Comparison of ENCODE assay signal across 8 mouse cellular contexts in the genomic region with DNA sequence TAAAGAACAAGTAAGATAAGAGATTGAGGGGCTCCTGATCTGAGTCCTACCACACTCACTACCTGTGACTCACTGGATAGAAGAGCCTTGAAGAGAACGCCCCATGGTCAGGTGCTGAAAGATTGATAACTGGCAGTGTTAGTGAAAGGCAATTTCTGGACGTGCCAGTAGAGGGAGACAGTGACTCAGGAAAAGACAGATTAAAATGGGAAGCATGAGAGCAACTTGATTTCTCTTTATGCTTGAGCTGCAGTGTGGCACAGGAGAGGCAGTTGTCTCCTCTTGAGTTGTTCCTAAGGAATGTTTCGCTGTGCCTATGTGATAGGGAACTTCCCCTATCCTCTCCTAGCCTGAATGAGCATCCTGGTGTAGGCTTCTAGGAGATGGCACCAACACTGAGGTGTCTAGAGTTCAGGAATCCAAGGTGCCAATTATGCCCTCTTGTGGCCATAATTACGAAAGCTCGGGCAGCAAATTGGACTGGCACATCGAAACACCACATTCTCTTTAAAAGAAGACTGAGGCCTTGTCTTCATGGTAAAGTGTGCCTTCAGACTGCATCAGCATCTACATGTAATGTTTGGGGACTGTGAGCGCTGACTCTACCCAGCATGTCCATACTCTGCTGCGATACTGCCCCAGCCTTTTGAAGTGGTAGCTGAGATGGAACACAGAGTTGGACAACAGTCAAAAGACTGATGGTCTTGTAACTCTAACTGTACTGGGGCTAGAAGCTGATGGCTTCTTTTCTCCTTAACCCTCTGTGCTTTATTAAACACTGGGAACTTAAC. TPM values are rescaled to one million over a fixed set of nuclear protein-coding genes. Genes with fewer than 3 reads are reported as not detected.
DNase-seq lines count a peak whose midpoint lies in the region; ATAC-seq and TF ChIP-seq lines count a peak whose summit lies in the region.

No protein-coding gene starts in this region.

- no peaks in the 10 kb centered on the region for H3K4me1 ChIP-seq in embryonic facial prominence, embryonic 13.5 days
- no peaks in the 10 kb centered on the region for H3K4me1 ChIP-seq in kidney, adult 2 months (ENCODE audit: control insufficient read depth, insufficient read depth, low read length)
- no peaks in the 10 kb centered on the region for H3K4me1 ChIP-seq in limb, embryonic 10.5 days
- no peaks in the 10 kb centered on the region for H3K4me1 ChIP-seq in midbrain, embryonic 13.5 days (replicated peaks)
- H3K4me1 ChIP-seq in small intestine, adult 2 months (ENCODE audit: control insufficient read depth, insufficient read depth, insufficient read length, low read length) = no peaks in the 10 kb centered on the region

- WGBS in embryonic facial prominence, embryonic 13.5 days = 43% methylated on average over 8 of the region's 8 CpGs
- 32% methylated on average over 8 of the region's 8 CpGs for WGBS in kidney, adult 2 months
- 49% methylated on average over 8 of the region's 8 CpGs for WGBS in limb, embryonic 10.5 days
- WGBS in midbrain, embryonic 13.5 days = 49% methylated on average over 8 of the region's 8 CpGs
- WGBS in small intestine, adult 2 months = 36% methylated on average over 8 of the region's 8 CpGs

- DNase-seq in 416B (ENCODE audit: low read depth) = peak; percentile 82
- DNase-seq in adrenal gland, postnatal 36 days = peak; percentile 73 to 79
- peak; percentile 92 for DNase-seq in heart, adult 8-10 months (ENCODE audit: low spot score)
- peak; percentile 87 for DNase-seq in kidney, adult 2 months
- DNase-seq in limb, embryonic 10.5 days (ENCODE audit: low spot score) = peak; percentile 60

- no peak overlapping the region for H3K4me2 ChIP-seq in embryonic facial prominence, embryonic 13.5 days
- H3K4me2 ChIP-seq in midbrain, embryonic 13.5 days (replicated peaks) = no peak overlapping the region

- H3K9me3 ChIP-seq in embryonic facial prominence, embryonic 13.5 days = no peaks in the 10 kb centered on the region
- no peaks in the 10 kb centered on the region for H3K9me3 ChIP-seq in limb, embryonic 10.5 days (replicated peaks)
- no peaks in the 10 kb centered on the region for H3K9me3 ChIP-seq in midbrain, embryonic 13.5 days

- H3K36me3 ChIP-seq in embryonic facial prominence, embryonic 13.5 days = no peaks in the 10 kb centered on the region
- no peaks in the 10 kb centered on the region for H3K36me3 ChIP-seq in kidney, adult 2 months (ENCODE audit: control insufficient read depth, insufficient read depth, low read length)
- no peaks in the 10 kb centered on the region for H3K36me3 ChIP-seq in limb, embryonic 10.5 days
- no peaks in the 10 kb centered on the region for H3K36me3 ChIP-seq in midbrain, embryonic 13.5 days
- no peaks in the 10 kb centered on the region for H3K36me3 ChIP-seq in small intestine, adult 2 months (ENCODE audit: control insufficient read depth, insufficient read depth, low read length)

- TF ChIP-seq CTCF in kidney, adult 2 months (conservative IDR thresholded peaks at IDR 0.05; ENCODE audit: insufficient read depth, insufficient read length, low read depth, low read length) = peak; percentile 55
- TF ChIP-seq CTCF in small intestine, adult 2 months (IDR thresholded peaks at IDR 0.05; ENCODE audit: extremely low read depth, insufficient read length, insufficient replicate concordance, low read depth, low read length) = peak; percentile 67; the same call in 1 of the 2 replicates

- no peak overlapping the region for H3K9ac ChIP-seq in embryonic facial prominence, embryonic 13.5 days
- H3K9ac ChIP-seq in midbrain, embryonic 13.5 days (replicated peaks) = no peak overlapping the region

- H3K27ac ChIP-seq in embryonic facial prominence, embryonic 13.5 days = no peak overlapping the region
- H3K27ac ChIP-seq in kidney, adult 2 months (ENCODE audit: insufficient read depth, low read depth, low read length) = no peak overlapping the region
- H3K27ac ChIP-seq in limb, embryonic 10.5 days = no peak overlapping the region
- no peak overlapping the region for H3K27ac ChIP-seq in midbrain, embryonic 13.5 days
- no peak overlapping the region for H3K27ac ChIP-seq in small intestine, adult 2 months (ENCODE audit: insufficient read depth, low read depth, low read length)

- H3K27me3 ChIP-seq in embryonic facial prominence, embryonic 13.5 days = no peaks in the 10 kb centered on the region
- no peaks in the 10 kb centered on the region for H3K27me3 ChIP-seq in kidney, adult 2 months (replicated peaks; ENCODE audit: control insufficient read depth, insufficient read depth, low read length)
- no peaks in the 10 kb centered on the region for H3K27me3 ChIP-seq in limb, embryonic 10.5 days (ENCODE audit: low read depth, poor library complexity, severe bottlenecking)
- no peaks in the 10 kb centered on the region for H3K27me3 ChIP-seq in midbrain, embryonic 13.5 days
- no peaks in the 10 kb centered on the region for H3K27me3 ChIP-seq in small intestine, adult 2 months (ENCODE audit: control insufficient read depth, insufficient read depth, low read length)

- ATAC-seq in embryonic facial prominence, embryonic 13.5 days (ENCODE audit: insufficient number of reproducible peaks, insufficient read depth, low FRiP score, low TSS enrichment, low read depth) = peak; percentile 32; the same call in 1 of the 2 replicates
- peak; percentile 88 for ATAC-seq in midbrain, embryonic 13.5 days

- TF ChIP-seq POLR2A in kidney, adult 2 months (IDR thresholded peaks at IDR 0.05; ENCODE audit: low read depth, low read length) = no peak
- TF ChIP-seq POLR2A in small intestine, adult 2 months (IDR thresholded peaks at IDR 0.05; ENCODE audit: low read depth, low read length) = no peak

- no peak overlapping the region for H3K4me3 ChIP-seq in embryonic facial prominence, embryonic 13.5 days
- H3K4me3 ChIP-seq in kidney, adult 2 months (ENCODE audit: insufficient read depth, low read depth, low read length) = no peak overlapping the region
- no peak overlapping the region for H3K4me3 ChIP-seq in limb, embryonic 10.5 days
- no peak overlapping the region for H3K4me3 ChIP-seq in midbrain, embryonic 13.5 days (replicated peaks)
- no peak overlapping the region for H3K4me3 ChIP-seq in small intestine, adult 2 months (ENCODE audit: low read depth, low read length)

RNA-seq across cellular contexts. Expression of gene 9230104L09Rik, which starts 13.5 kb away (rescaled TPM):
- 1 to 10 TPM in 1 of 2 experiments, not detected in 1; 1.7 TPM for total RNA-seq in adrenal gland, postnatal 36 days (2021)
- polyA plus RNA-seq in embryonic facial prominence, embryonic 13.5 days (2015; fragmentation: Nextera tagmentation; extraction: Ambion mirVana) = not detected in 2 replicates
- total RNA-seq in heart, adult 8-10 months (2022) = 1 to 10 TPM in 2 of 4 experiments, under 1 TPM in 2; 0.63 to 1.4 (median 0.89) TPM
- polyA plus RNA-seq in kidney, adult 2 months (2012; rRNA removed) = not detected in 2 replicates
- not detected in 2 replicates for polyA plus RNA-seq in limb, embryonic 10.5 days (2016; fragmentation: Nextera tagmentation; extraction: Ambion mirVana)
- polyA plus RNA-seq in midbrain, embryonic 13.5 days (2015; fragmentation: Nextera tagmentation; extraction: Ambion mirVana) = not detected in 2 replicates
- polyA plus RNA-seq in small intestine, adult 2 months (2012; rRNA removed) = not detected in 2 replicates

RNA-seq across cellular contexts. Expression of gene Cst9, which starts 16.4 kb away (rescaled TPM):
- total RNA-seq in adrenal gland, postnatal 36 days (2021) = not detected
- polyA plus RNA-seq in embryonic facial prominence, embryonic 13.5 days (2015; fragmentation: Nextera tagmentation; extraction: Ambion mirVana) = not detected in 2 replicates
- total RNA-seq in heart, adult 8-10 months (2022) = 1 to 10 TPM in 1 of 4 experiments, under 1 TPM in 3; 0.54 to 1.1 (median 0.83) TPM
- not detected in 2 replicates for polyA plus RNA-seq in kidney, adult 2 months (2012; rRNA removed)
- polyA plus RNA-seq in limb, embryonic 10.5 days (2016; fragmentation: Nextera tagmentation; extraction: Ambion mirVana) = not detected in 2 replicates
- not detected in 2 replicates for polyA plus RNA-seq in midbrain, embryonic 13.5 days (2015; fragmentation: Nextera tagmentation; extraction: Ambion mirVana)
- polyA plus RNA-seq in small intestine, adult 2 months (2012; rRNA removed) = not detected in 2 replicates

RNA-seq across cellular contexts. Expression of gene Cst3, which starts 24.2 kb away (rescaled TPM):
- 100 to 1,000 TPM; 740 to 871 TPM for total RNA-seq in adrenal gland, postnatal 36 days (2021)
- 344 and 387 TPM in 2 replicates for polyA plus RNA-seq in embryonic facial prominence, embryonic 13.5 days (2015; fragmentation: Nextera tagmentation; extraction: Ambion mirVana)
- 1,000 to 10,000 TPM in 1 of 4 experiments, 100 to 1,000 TPM in 3; 949 to 1,042 (median 983) TPM for total RNA-seq in heart, adult 8-10 months (2022)
- polyA plus RNA-seq in kidney, adult 2 months (2012; rRNA removed) = 968 and 1,101 TPM in 2 replicates
- polyA plus RNA-seq in limb, embryonic 10.5 days (2016; fragmentation: Nextera tagmentation; extraction: Ambion mirVana) = 209 and 241 TPM in 2 replicates
- 436 and 465 TPM in 2 replicates for polyA plus RNA-seq in midbrain, embryonic 13.5 days (2015; fragmentation: Nextera tagmentation; extraction: Ambion mirVana)
- polyA plus RNA-seq in small intestine, adult 2 months (2012; rRNA removed) = 323 and 330 TPM in 2 replicates

RNA-seq across cellular contexts. Expression of gene Cst13, which starts 31.4 kb away (rescaled TPM):
- total RNA-seq in adrenal gland, postnatal 36 days (2021) = not detected
- not detected in 2 replicates for polyA plus RNA-seq in embryonic facial prominence, embryonic 13.5 days (2015; fragmentation: Nextera tagmentation; extraction: Ambion mirVana)
- total RNA-seq in heart, adult 8-10 months (2022) = not detected
- polyA plus RNA-seq in kidney, adult 2 months (2012; rRNA removed) = not detected in 2 replicates
- polyA plus RNA-seq in limb, embryonic 10.5 days (2016; fragmentation: Nextera tagmentation; extraction: Ambion mirVana) = not detected in 2 replicates
- not detected in 2 replicates for polyA plus RNA-seq in midbrain, embryonic 13.5 days (2015; fragmentation: Nextera tagmentation; extraction: Ambion mirVana)
- polyA plus RNA-seq in small intestine, adult 2 months (2012; rRNA removed) = not detected in 2 replicates

RNA-seq across cellular contexts. Expression of gene Cst8, which starts 52.7 kb away (rescaled TPM):
- 100 to 1,000 TPM in 1 of 2 experiments, 1 to 10 TPM in 1; 4.2 to 134 TPM for total RNA-seq in adrenal gland, postnatal 36 days (2021)
- polyA plus RNA-seq in embryonic facial prominence, embryonic 13.5 days (2015; fragmentation: Nextera tagmentation; extraction: Ambion mirVana) = 0.32 TPM in 1 of 2 replicates, not detected in the other
- total RNA-seq in heart, adult 8-10 months (2022) = not detected
- polyA plus RNA-seq in kidney, adult 2 months (2012; rRNA removed) = 0.11 TPM in 1 of 2 replicates, not detected in the other
- not detected in 2 replicates for polyA plus RNA-seq in limb, embryonic 10.5 days (2016; fragmentation: Nextera tagmentation; extraction: Ambion mirVana)
- not detected in 2 replicates for polyA plus RNA-seq in midbrain, embryonic 13.5 days (2015; fragmentation: Nextera tagmentation; extraction: Ambion mirVana)
- polyA plus RNA-seq in small intestine, adult 2 months (2012; rRNA removed) = not detected in 2 replicates
